Mouse (Mus musculus) brain, embryonic 14.5 days (tissue): ENCODE measurements around the gene Cdca3.

Source experiments
- CTCF ChIP-seq: fragments of 200-500 bp; IDR thresholded peaks from 2 replicates; pipeline ENCODE4 v1.5.1; 2012; ENCODE audit warnings: inconsistent platforms, mild to moderate bottlenecking, moderate library complexity, borderline replicate concordance; ENCODE audit not compliant: insufficient read depth, insufficient read length; ENCODE audit errors: extremely low read depth
- POLR2A ChIP-seq: fragments of 200-500 bp; IDR thresholded peaks from 2 replicates; pipeline ENCODE4 v1.6.1; 2012; ENCODE audit warnings: mild to moderate bottlenecking, inconsistent platforms, borderline replicate concordance; ENCODE audit not compliant: poor library complexity, insufficient read depth, insufficient read length, severe bottlenecking; ENCODE audit errors: extremely low read depth

- TF ChIP-seq CTCF (no peak), POLR2A (no peak)
Observed at GRCm38 (mm10) chr6:124811701-124812560, 17.4 kb upstream of the Cdca3 start.
